Mouse (Mus musculus) E14TG2a.4 (cell line): ENCODE results near the gene Prdm12.

Source experiments
- CTCF ChIP-seq: conservative IDR thresholded peaks from 2 replicates; pipeline ENCODE4 v1.5.1; 2014; ENCODE audit warnings: low read length
- NANOG ChIP-seq: IDR thresholded peaks from 2 replicates; pipeline ENCODE4 v1.6.1; 2014; ENCODE audit warnings: borderline replicate concordance, low read length, mixed read lengths
- POU5F1 ChIP-seq: IDR thresholded peaks from 2 replicates; pipeline ENCODE4 v1.6.1; 2014; ENCODE audit warnings: low read length, borderline replicate concordance

DNA sequence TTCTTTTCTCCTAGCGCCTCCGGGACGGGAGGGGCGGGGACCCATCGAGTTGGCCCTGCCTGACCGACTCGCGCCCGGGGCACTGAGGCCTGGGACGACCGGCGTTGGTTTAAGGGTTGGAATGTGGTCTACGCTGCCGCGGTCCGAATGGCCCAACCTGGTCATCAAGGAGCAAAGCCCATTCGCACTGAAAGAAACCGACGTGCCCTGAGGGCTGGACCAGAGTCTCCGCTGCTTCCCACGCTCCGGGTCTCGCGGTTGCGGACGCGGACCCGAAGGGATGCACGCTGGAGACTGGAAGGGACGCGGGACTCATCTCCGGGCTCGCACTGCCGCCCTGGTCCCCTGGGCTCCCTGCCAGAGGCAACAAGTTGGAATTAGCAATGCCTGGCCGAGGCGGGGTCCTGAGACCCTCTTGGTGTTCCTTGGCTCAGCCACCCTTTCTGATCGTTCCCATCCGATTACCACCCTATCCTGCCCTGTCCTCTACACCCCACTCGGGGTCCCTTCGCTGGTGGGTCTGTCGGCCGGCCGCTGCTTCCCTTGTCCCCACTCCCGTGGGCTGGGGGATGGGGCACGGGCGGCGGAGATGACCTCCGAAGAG lies 3.6 kb upstream of the Prdm12 start:
- no peak for TF ChIP-seq CTCF
- TF ChIP-seq NANOG: no peak
- TF ChIP-seq POU5F1: no peak
